Mouse (Mus musculus): ENCODE measurements at regions not wholly inside any gene's neighbourhood (a gene's known extent, or its start where the extent isn't known, plus 50 kb on each side); places are given as distances from the start of the nearest gene placed in this dataset.

GRCm38 (mm10) chr3:128787686-128788085, 412.0 kb upstream of the Pitx2 start:
- WGBS = 68% methylated on average over 5 of the region's 5 CpGs
- no peaks in the 10 kb centered on the region for H3K79me2 ChIP-seq (ENCODE audit: control insufficient read depth, insufficient read depth, low read length)
- no peaks in the 10 kb centered on the region for H3K36me3 ChIP-seq (ENCODE audit: control insufficient read depth, insufficient read depth, low read length)
- H3K4me1 ChIP-seq (ENCODE audit: control insufficient read depth, insufficient read depth, low read length) = no peaks in the 10 kb centered on the region
- no peak for TF ChIP-seq POLR2A (IDR thresholded peaks at IDR 0.05; ENCODE audit: extremely low read depth, insufficient read depth, low read length)
- no peak for TF ChIP-seq CTCF (IDR thresholded peaks at IDR 0.05; ENCODE audit: low read depth, low read length)
- H3K4me3 ChIP-seq (ENCODE audit: insufficient read depth, low read depth, low read length) = no peak overlapping the region
- H3K27me3 ChIP-seq (ENCODE audit: control insufficient read depth, insufficient read depth, low read length) = no peaks in the 10 kb centered on the region
- no peak overlapping the region for H3K9ac ChIP-seq (ENCODE audit: low read depth, low read length)
- no peak overlapping the region for H3K27ac ChIP-seq (replicated peaks; ENCODE audit: insufficient read depth, low read depth, low read length)
- no peak for DNase-seq (ENCODE audit: extremely low read depth, low read depth, low spot score)

- Histone ChIP-seq H3K27me3 (ENCODE audit: control insufficient read depth, insufficient read depth, low read length) (no peaks in the 10 kb centered on the region), H3K4me3 (ENCODE audit: insufficient read depth, low read depth, low read length) (no peak overlapping the region), H3K79me2 (ENCODE audit: control insufficient read depth, insufficient read depth, low read length) (no peaks in the 10 kb centered on the region), H3K4me1 (ENCODE audit: control insufficient read depth, insufficient read depth, low read length) (no peaks in the 10 kb centered on the region), H3K9ac (ENCODE audit: low read depth, low read length) (no peak overlapping the region), H3K36me3 (ENCODE audit: control insufficient read depth, insufficient read depth, low read length) (no peaks in the 10 kb centered on the region), H3K27ac (replicated peaks; ENCODE audit: insufficient read depth, low read depth, low read length) (no peak overlapping the region)
- WGBS = 75% methylated on average over 2 of the region's 2 CpGs
- no peak for TF ChIP-seq POLR2A (IDR thresholded peaks at IDR 0.05; ENCODE audit: extremely low read depth, insufficient read depth, low read length)
- no peak for DNase-seq (ENCODE audit: extremely low read depth, low read depth, low spot score)
These were observed 403.7 kb upstream of the Pitx2 start for GRCm38 (mm10) chr3:128795931-128796330.

GRCm38 (mm10) chr3:128797829-128798228, 401.8 kb upstream of the Pitx2 start:
- H3K27me3 ChIP-seq (ENCODE audit: control insufficient read depth, insufficient read depth, low read length) = no peaks in the 10 kb centered on the region
- no peak for TF ChIP-seq POLR2A (IDR thresholded peaks at IDR 0.05; ENCODE audit: extremely low read depth, insufficient read depth, low read length)
- no peak for TF ChIP-seq CTCF (IDR thresholded peaks at IDR 0.05; ENCODE audit: low read depth, low read length)
- 65% methylated on average over 1 of the region's 1 CpGs for WGBS

GRCm38 (mm10) chr3:128829371-128830160, 370.1 kb upstream of the Pitx2 start:
- DNase-seq (ENCODE audit: extremely low read depth, low read depth, low spot score) = no peak
- Histone ChIP-seq H3K27ac (replicated peaks; ENCODE audit: insufficient read depth, low read depth, low read length) (no peak overlapping the region), H3K36me3 (ENCODE audit: control insufficient read depth, insufficient read depth, low read length) (no peaks in the 10 kb centered on the region), H3K4me3 (ENCODE audit: insufficient read depth, low read depth, low read length) (no peak overlapping the region), H3K79me2 (ENCODE audit: control insufficient read depth, insufficient read depth, low read length) (no peaks in the 10 kb centered on the region), H3K9ac (ENCODE audit: low read depth, low read length) (no peak overlapping the region), H3K4me1 (ENCODE audit: control insufficient read depth, insufficient read depth, low read length) (no peaks in the 10 kb centered on the region), H3K27me3 (ENCODE audit: control insufficient read depth, insufficient read depth, low read length) (no peaks in the 10 kb centered on the region)
- WGBS = 58% methylated on average over 12 of the region's 12 CpGs
- TF ChIP-seq POLR2A (IDR thresholded peaks at IDR 0.05; ENCODE audit: extremely low read depth, insufficient read depth, low read length) (no peak), CTCF (IDR thresholded peaks at IDR 0.05; ENCODE audit: low read depth, low read length) (no peak)

More at GRCm38 (mm10) chr3:128797829-128798228, 401.8 kb upstream of the Pitx2 start:
- no peaks in the 10 kb centered on the region for H3K36me3 ChIP-seq (ENCODE audit: control insufficient read depth, insufficient read depth, low read length)
- H3K4me3 ChIP-seq (ENCODE audit: insufficient read depth, low read depth, low read length) = no peak overlapping the region
- H3K27ac ChIP-seq (replicated peaks; ENCODE audit: insufficient read depth, low read depth, low read length) = no peak overlapping the region
- no peak overlapping the region for H3K9ac ChIP-seq (ENCODE audit: low read depth, low read length)
- H3K79me2 ChIP-seq (ENCODE audit: control insufficient read depth, insufficient read depth, low read length) = no peaks in the 10 kb centered on the region
- DNase-seq (ENCODE audit: extremely low read depth, low read depth, low spot score) = no peak
- no peaks in the 10 kb centered on the region for H3K4me1 ChIP-seq (ENCODE audit: control insufficient read depth, insufficient read depth, low read length)

- DNase-seq (ENCODE audit: extremely low read depth, low read depth, low spot score) = no peak
- WGBS = 79% methylated on average over 6 of the region's 6 CpGs
- H3K36me3 ChIP-seq (ENCODE audit: control insufficient read depth, insufficient read depth, low read length) = no peaks in the 10 kb centered on the region
These were observed 349.2 kb upstream of the Pitx2 start for GRCm38 (mm10) chr3:128850327-128850977.

GRCm38 (mm10) chr3:128856515-128856914, 343.2 kb upstream of the Pitx2 start:
- no peak for DNase-seq (ENCODE audit: extremely low read depth, low read depth, low spot score)
- WGBS = 88% methylated on average over 5 of the region's 5 CpGs
- H3K4me3 ChIP-seq (ENCODE audit: insufficient read depth, low read depth, low read length) = no peak overlapping the region
- H3K27me3 ChIP-seq (ENCODE audit: control insufficient read depth, insufficient read depth, low read length) = no peaks in the 10 kb centered on the region
- H3K9ac ChIP-seq (ENCODE audit: low read depth, low read length) = no peak overlapping the region
- no peaks in the 10 kb centered on the region for H3K79me2 ChIP-seq (ENCODE audit: control insufficient read depth, insufficient read depth, low read length)
- no peaks in the 10 kb centered on the region for H3K4me1 ChIP-seq (ENCODE audit: control insufficient read depth, insufficient read depth, low read length)
- no peak for TF ChIP-seq CTCF (IDR thresholded peaks at IDR 0.05; ENCODE audit: low read depth, low read length)
- no peak for TF ChIP-seq POLR2A (IDR thresholded peaks at IDR 0.05; ENCODE audit: extremely low read depth, insufficient read depth, low read length)
- H3K36me3 ChIP-seq (ENCODE audit: control insufficient read depth, insufficient read depth, low read length) = no peaks in the 10 kb centered on the region
- no peak overlapping the region for H3K27ac ChIP-seq (replicated peaks; ENCODE audit: insufficient read depth, low read depth, low read length)

More at GRCm38 (mm10) chr3:128850327-128850977, 349.2 kb upstream of the Pitx2 start:
- Histone ChIP-seq H3K9ac (ENCODE audit: low read depth, low read length) (no peak overlapping the region), H3K79me2 (ENCODE audit: control insufficient read depth, insufficient read depth, low read length) (no peaks in the 10 kb centered on the region), H3K27me3 (ENCODE audit: control insufficient read depth, insufficient read depth, low read length) (no peaks in the 10 kb centered on the region), H3K27ac (replicated peaks; ENCODE audit: insufficient read depth, low read depth, low read length) (no peak overlapping the region), H3K4me3 (ENCODE audit: insufficient read depth, low read depth, low read length) (no peak overlapping the region), H3K4me1 (ENCODE audit: control insufficient read depth, insufficient read depth, low read length) (no peaks in the 10 kb centered on the region)
- TF ChIP-seq CTCF (IDR thresholded peaks at IDR 0.05; ENCODE audit: low read depth, low read length) = no peak
- no peak for TF ChIP-seq POLR2A (IDR thresholded peaks at IDR 0.05; ENCODE audit: extremely low read depth, insufficient read depth, low read length)
